8 mouse cellular contexts compared by ENCODE assay signal in genomic region chr9:25152457-25152856, GRCm38 (mm10). TPM values are rescaled to one million over a fixed set of nuclear protein-coding genes. Genes with fewer than 3 reads are reported as not detected.
DNase-seq lines count a peak whose midpoint lies in the region; ATAC-seq and TF ChIP-seq lines count a peak whose summit lies in the region.

No protein-coding gene starts in this region.

- DNase-seq in kidney, postnatal 25 days: no peak
- no peak for DNase-seq in midbrain, postnatal 0 days (ENCODE audit: low spot score)
- no peak for DNase-seq in ovary, adult 18-20 months (ENCODE audit: low spot score)
- no peak for DNase-seq in thymus, adult 2 months
- DNase-seq in adipocyte (ENCODE audit: low spot score): no peak

- H3K4me1 ChIP-seq in kidney, embryonic 16.5 days (ENCODE audit: insufficient read depth, low read length): peaks cover 24% of the 10 kb centered on the region
- peaks cover 17% of the 10 kb centered on the region for H3K4me1 ChIP-seq in embryonic facial prominence, embryonic 13.5 days
- no peaks in the 10 kb centered on the region for H3K4me1 ChIP-seq in intestine, embryonic 15.5 days (replicated peaks)
- H3K4me1 ChIP-seq in midbrain, postnatal 0 days (ENCODE audit: insufficient read depth, low read length): peaks cover 9% of the 10 kb centered on the region; the same call in 1 of the 2 replicates
- H3K4me1 ChIP-seq in thymus, adult 2 months (replicated peaks; ENCODE audit: control insufficient read depth, insufficient read depth, low read length): no peaks in the 10 kb centered on the region; the same call in 1 of the 2 replicates

- ATAC-seq in kidney, embryonic 16.5 days (ENCODE audit: low FRiP score, low TSS enrichment): no peak
- no peak for ATAC-seq in embryonic facial prominence, embryonic 13.5 days (ENCODE audit: insufficient number of reproducible peaks, insufficient read depth, low FRiP score, low TSS enrichment, low read depth)
- no peak for ATAC-seq in intestine, embryonic 15.5 days
- ATAC-seq in midbrain, postnatal 0 days (ENCODE audit: low FRiP score): no peak

- TF ChIP-seq CTCF in midbrain, postnatal 0 days (IDR thresholded peaks at IDR 0.05): no peak
- no peak for TF ChIP-seq CTCF in thymus, adult 2 months (IDR thresholded peaks at IDR 0.05; ENCODE audit: borderline replicate concordance, control insufficient read depth, extremely low read depth, insufficient read depth, low read length, poor library complexity)

- TF ChIP-seq POLR2A in thymus, adult 2 months (IDR thresholded peaks at IDR 0.05; ENCODE audit: control insufficient read depth, extremely low read depth, insufficient read depth, low read length, poor library complexity): no peak

- H3K36me3 ChIP-seq in kidney, embryonic 16.5 days (ENCODE audit: insufficient read depth, low read length): no peaks in the 10 kb centered on the region
- H3K36me3 ChIP-seq in embryonic facial prominence, embryonic 13.5 days: 0 out of 2 replicates have a peak, but pooled peaks cover under 1% of the 10 kb centered on the region
- H3K36me3 ChIP-seq in intestine, embryonic 15.5 days: no peaks in the 10 kb centered on the region
- H3K36me3 ChIP-seq in midbrain, postnatal 0 days (ENCODE audit: insufficient read depth, low read length): no peaks in the 10 kb centered on the region
- no peaks in the 10 kb centered on the region for H3K36me3 ChIP-seq in thymus, adult 2 months (ENCODE audit: control insufficient read depth, insufficient read depth, low read length)

- no peaks in the 10 kb centered on the region for H3K9me3 ChIP-seq in kidney, embryonic 16.5 days (ENCODE audit: low read length)
- no peaks in the 10 kb centered on the region for H3K9me3 ChIP-seq in embryonic facial prominence, embryonic 13.5 days
- H3K9me3 ChIP-seq in intestine, embryonic 15.5 days: no peaks in the 10 kb centered on the region
- no peaks in the 10 kb centered on the region for H3K9me3 ChIP-seq in midbrain, postnatal 0 days (ENCODE audit: low read length)

- peak overlapping the region; percentile 88 for H3K4me3 ChIP-seq in kidney, embryonic 16.5 days (ENCODE audit: low read length)
- peak overlapping the region; percentile 87 for H3K4me3 ChIP-seq in embryonic facial prominence, embryonic 13.5 days
- peak overlapping the region; percentile 82 for H3K4me3 ChIP-seq in intestine, embryonic 15.5 days (replicated peaks)
- H3K4me3 ChIP-seq in midbrain, postnatal 0 days (ENCODE audit: low read depth, low read length): peak overlapping the region; percentile 89
- no peak overlapping the region for H3K4me3 ChIP-seq in thymus, adult 2 months (ENCODE audit: control insufficient read depth, insufficient read depth, low read length)

- peak overlapping the region; percentile 85 for H3K4me2 ChIP-seq in kidney, embryonic 16.5 days (replicated peaks; ENCODE audit: low read depth, low read length)
- H3K4me2 ChIP-seq in embryonic facial prominence, embryonic 13.5 days: peak overlapping the region; percentile 77
- peak overlapping the region; percentile 57 for H3K4me2 ChIP-seq in intestine, embryonic 15.5 days (replicated peaks)
- H3K4me2 ChIP-seq in midbrain, postnatal 0 days (ENCODE audit: low read depth, low read length, poor library complexity, severe bottlenecking): peak overlapping the region; percentile 86

- WGBS in kidney, embryonic 16.5 days: 0% methylated on average over 1 of the region's 1 CpGs
- WGBS in embryonic facial prominence, embryonic 13.5 days: 4% methylated on average over 1 of the region's 1 CpGs
- 0% methylated on average over 1 of the region's 1 CpGs for WGBS in intestine, embryonic 15.5 days
- 20% methylated on average over 1 of the region's 1 CpGs for WGBS in midbrain, postnatal 0 days
- 41% methylated on average over 1 of the region's 1 CpGs for WGBS in thymus, adult 2 months

- peak overlapping the region; percentile 99 for H3K27ac ChIP-seq in kidney, embryonic 16.5 days (ENCODE audit: low read length)
- peak overlapping the region; percentile 99 for H3K27ac ChIP-seq in embryonic facial prominence, embryonic 13.5 days
- peak overlapping the region; percentile 100 for H3K27ac ChIP-seq in intestine, embryonic 15.5 days
- H3K27ac ChIP-seq in midbrain, postnatal 0 days (ENCODE audit: low read depth, low read length): peak overlapping the region; percentile 95; the same call in 1 of the 2 replicates
- H3K27ac ChIP-seq in thymus, adult 2 months (ENCODE audit: control insufficient read depth, insufficient read depth, low read length): no peak overlapping the region

- peak overlapping the region; percentile 91 for H3K9ac ChIP-seq in kidney, embryonic 16.5 days (replicated peaks; ENCODE audit: low read length)
- H3K9ac ChIP-seq in embryonic facial prominence, embryonic 13.5 days: peak overlapping the region; percentile 93
- H3K9ac ChIP-seq in intestine, embryonic 15.5 days: peak overlapping the region; percentile 36
- H3K9ac ChIP-seq in midbrain, postnatal 0 days (replicated peaks; ENCODE audit: low read length, poor library complexity, severe bottlenecking): 0 out of 2 replicates have a peak overlapping the region, but pooled peaks have one; percentile 92

- no peaks in the 10 kb centered on the region for H3K27me3 ChIP-seq in kidney, embryonic 16.5 days (ENCODE audit: insufficient read depth, low read length)
- H3K27me3 ChIP-seq in embryonic facial prominence, embryonic 13.5 days: no peaks in the 10 kb centered on the region
- H3K27me3 ChIP-seq in intestine, embryonic 15.5 days (replicated peaks): no peaks in the 10 kb centered on the region
- no peaks in the 10 kb centered on the region for H3K27me3 ChIP-seq in midbrain, postnatal 0 days (ENCODE audit: insufficient read depth, low read length)
- H3K27me3 ChIP-seq in thymus, adult 2 months (ENCODE audit: control insufficient read depth, insufficient read depth, low read length): no peaks in the 10 kb centered on the region

RNA-seq across cellular contexts. Expression of gene Herpud2, which starts 0.8 kb away (rescaled TPM):
- polyA plus RNA-seq in kidney, embryonic 16.5 days (2015; fragmentation: Nextera tagmentation; extraction: Ambion mirVana): 29.1 and 29.2 TPM in 2 replicates
- 30.4 and 30.8 TPM in 2 replicates for polyA plus RNA-seq in embryonic facial prominence, embryonic 13.5 days (2015; fragmentation: Nextera tagmentation; extraction: Ambion mirVana)
- 27.2 TPM in 2 replicates for polyA plus RNA-seq in intestine, embryonic 15.5 days (2015; fragmentation: Nextera tagmentation; extraction: Ambion mirVana)
- total RNA-seq in midbrain, postnatal 0 days (2014; rRNA removed): 15.8 and 28.5 TPM in 2 replicates
- 25.9 and 26.6 TPM in 2 replicates for polyA plus RNA-seq in midbrain, postnatal 0 days (2015; fragmentation: Nextera tagmentation; extraction: Ambion mirVana)
- 47.2 and 68.7 TPM in 2 replicates for polyA plus RNA-seq in thymus, adult 2 months (2012; rRNA removed)

Comparison
In these comparisons a context has a peak if more than half of its experiments do, and no peak if none do; other contexts are left out.
1. H3K9ac ChIP-seq: peak in every context shown above with its lines; median percentile 93 in embryonic facial prominence, embryonic 13.5 days; 92 in midbrain, postnatal 0 days; 91 in kidney, embryonic 16.5 days; 36 in intestine, embryonic 15.5 days.